Mouse (Mus musculus): ENCODE measurements at regions not wholly inside any gene's neighbourhood (a gene's known extent, or its start where the extent isn't known, plus 50 kb on each side); places are given as distances from the start of the nearest gene placed in this dataset.
"Not testable (repeated sequence)": the region's sequence is repeated elsewhere in the genome, so short reads cannot be mapped to it uniquely, and the experiment has no call there.

- no peak for DNase-seq
Measured at GRCm38 (mm10) chr2:123887587-123887986, 202.2 kb upstream of the Sema6d start.

GRCm38 (mm10) chr2:123911921-123912320 is 177.8 kb upstream of the Sema6d start:
- not testable (repeated sequence) for DNase-seq

GRCm38 (mm10) chr2:123914021-123914420 is 175.7 kb upstream of the Sema6d start:
- DNase-seq: no peak

GRCm38 (mm10) chr2:123920418-123920817 is 169.4 kb upstream of the Sema6d start:
- no peak for DNase-seq

- DNase-seq: no peak
Measured at GRCm38 (mm10) chr2:123928066-123928465, 161.7 kb upstream of the Sema6d start.

- peak; percentile 28 for DNase-seq
Measured at GRCm38 (mm10) chr2:123936896-123937295, 152.9 kb upstream of the Sema6d start.

GRCm38 (mm10) chr2:123963606-123964005 is 126.2 kb upstream of the Sema6d start:
- DNase-seq: no peak

- DNase-seq: no peak
Measured at GRCm38 (mm10) chr2:124003507-124003906, 86.3 kb upstream of the Sema6d start.

GRCm38 (mm10) chr2:124015542-124015941 is 74.2 kb upstream of the Sema6d start:
- no peak for DNase-seq

Measured in cerebellum, adult 11-12 months (tissue).